Mouse (Mus musculus): ENCODE data around the gene Gpr162.
"Not testable (repeated sequence)": the region's sequence is repeated elsewhere in the genome, so short reads cannot be mapped to it uniquely, and the experiment has no call there.

The Gpr162 gene

GRCm38 (mm10) chr6:124811701-124812560, 51.9 kb downstream of the Gpr162 start:
- in situ Hi-C loops (cut with MboI, MseI) = no loop called here

DNA sequence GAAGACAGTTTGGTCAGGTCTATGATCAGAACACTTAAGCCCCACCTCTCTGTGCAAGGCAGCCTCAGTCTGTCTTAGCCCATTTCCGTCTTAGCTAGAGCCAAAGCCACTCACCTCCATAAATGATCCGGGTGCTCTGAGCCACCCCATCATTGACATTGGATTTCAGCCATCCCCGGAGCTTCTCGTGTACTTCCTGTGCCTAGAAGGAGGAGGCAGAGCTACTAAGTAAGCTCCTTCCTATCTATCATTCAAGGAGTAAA, 52.4 kb downstream of the Gpr162 start:
- in situ Hi-C loops (cut with MboI, MseI) = no loop called here

DNA sequence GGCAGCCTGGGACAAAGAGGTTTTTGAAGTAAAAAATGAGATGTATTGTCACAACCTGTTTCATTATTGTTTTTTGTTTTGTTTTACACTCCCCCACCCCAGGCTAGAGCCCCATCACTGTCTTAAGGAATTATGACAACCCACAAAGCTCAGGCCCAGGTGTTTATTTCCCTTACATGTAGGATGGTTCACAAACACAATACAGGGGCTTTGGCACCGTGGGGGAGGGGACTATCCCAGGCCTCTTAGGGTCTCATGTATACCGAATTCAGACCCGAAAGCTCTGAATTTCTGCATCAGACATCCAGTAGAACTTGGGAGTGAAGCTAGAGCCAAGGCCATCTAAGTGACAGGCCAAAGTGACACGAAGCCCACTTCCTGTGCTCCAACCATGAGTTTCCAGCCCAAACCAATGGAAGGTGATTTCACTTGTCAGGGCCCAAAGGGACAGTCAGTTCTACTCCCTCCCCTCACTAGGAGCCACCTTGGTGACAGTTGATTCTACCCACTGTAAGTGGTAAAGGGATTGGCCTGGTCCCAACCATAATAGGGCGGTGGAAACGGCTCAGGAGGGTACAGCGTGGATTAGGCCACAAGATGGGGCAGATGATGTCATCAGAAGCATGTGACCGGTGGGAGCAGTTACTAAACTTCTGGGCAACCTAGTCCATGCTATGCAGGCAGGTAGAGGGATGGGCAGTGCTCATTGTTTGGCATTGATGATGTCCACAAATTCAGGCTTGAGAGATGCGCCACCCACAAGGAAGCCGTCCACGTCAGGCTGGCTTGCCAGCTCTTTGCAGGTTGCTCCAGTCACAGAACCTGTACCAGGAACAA, 53.0 kb downstream of the Gpr162 start:
- in situ Hi-C loops (cut with MboI, MseI) = not testable (repeated sequence)

GRCm38 (mm10) chr6:124809775-124810538, 53.8 kb downstream of the Gpr162 start:
- in situ Hi-C loops (cut with MboI, MseI) = loop anchor here (5.0 kb wide), 1 partner anchor 98 kb away; the partner anchor contains the start of genes Emg1 and Phb2

DNA sequence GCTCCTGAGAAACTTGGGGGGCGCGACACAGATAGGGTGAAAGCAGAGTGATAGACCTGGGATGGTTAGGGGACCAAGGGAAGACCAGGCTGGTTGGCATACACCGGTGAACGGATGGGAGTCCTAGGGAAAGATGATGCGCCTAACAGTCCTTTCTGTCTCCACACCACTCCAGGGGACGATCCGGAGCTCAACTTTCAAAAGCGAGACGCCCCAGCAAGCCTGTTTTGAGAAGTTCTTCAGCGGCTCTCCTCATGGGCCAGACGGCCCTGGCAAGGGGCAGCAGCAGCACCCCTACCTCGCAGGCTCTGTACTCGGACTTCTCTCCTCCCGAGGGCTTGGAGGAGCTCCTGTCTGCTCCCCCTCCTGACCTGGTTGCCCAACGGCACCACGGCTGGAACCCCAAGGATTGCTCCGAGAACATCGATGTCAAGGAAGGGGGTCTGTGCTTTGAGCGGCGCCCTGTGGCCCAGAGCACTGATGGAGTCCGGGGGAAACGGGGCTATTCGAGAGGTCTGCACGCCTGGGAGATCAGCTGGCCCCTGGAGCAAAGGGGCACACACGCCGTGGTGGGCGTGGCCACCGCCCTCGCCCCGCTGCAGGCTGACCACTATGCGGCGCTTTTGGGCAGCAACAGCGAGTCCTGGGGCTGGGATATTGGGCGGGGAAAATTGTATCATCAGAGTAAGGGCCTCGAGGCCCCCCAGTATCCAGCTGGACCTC, 54.6 kb downstream of the Gpr162 start:
- in situ Hi-C loops (cut with MboI, MseI) = loop anchor here (5.0 kb wide), 1 partner anchor 97 kb away; the partner anchor contains the start of genes Emg1 and Phb2

Measured in regulatory T cell (primary cell).